Mouse (Mus musculus): ENCODE data around the gene Pam16. TPM values are rescaled to one million over a fixed set of nuclear protein-coding genes. Genes with fewer than 3 reads are reported as not detected.

Gene Pam16
- polyA plus RNA-seq, 1 experiment, result 121 TPM

DNA sequence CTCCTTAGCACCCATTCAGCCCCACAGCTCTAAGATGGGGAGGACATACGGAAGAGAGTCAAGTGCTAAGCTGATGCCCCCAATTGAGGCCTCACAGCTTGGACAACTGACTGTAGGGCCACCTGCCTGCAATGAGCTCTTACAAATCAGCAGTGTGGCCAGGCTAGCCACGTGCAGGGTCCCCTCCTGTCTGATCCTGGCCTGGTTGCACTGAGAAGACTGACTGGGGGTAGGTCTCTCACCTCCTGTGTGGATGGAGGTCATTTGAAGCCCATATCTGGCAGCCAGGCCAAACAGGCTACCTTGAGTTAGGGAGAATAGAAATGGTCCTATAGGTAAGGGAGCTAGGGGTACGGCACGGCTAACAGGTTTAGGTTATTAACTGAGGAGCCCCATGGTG is 21.1 kb upstream of the Pam16 start:
- DNase-seq (ENCODE audit: low read depth), result no peak

DNA sequence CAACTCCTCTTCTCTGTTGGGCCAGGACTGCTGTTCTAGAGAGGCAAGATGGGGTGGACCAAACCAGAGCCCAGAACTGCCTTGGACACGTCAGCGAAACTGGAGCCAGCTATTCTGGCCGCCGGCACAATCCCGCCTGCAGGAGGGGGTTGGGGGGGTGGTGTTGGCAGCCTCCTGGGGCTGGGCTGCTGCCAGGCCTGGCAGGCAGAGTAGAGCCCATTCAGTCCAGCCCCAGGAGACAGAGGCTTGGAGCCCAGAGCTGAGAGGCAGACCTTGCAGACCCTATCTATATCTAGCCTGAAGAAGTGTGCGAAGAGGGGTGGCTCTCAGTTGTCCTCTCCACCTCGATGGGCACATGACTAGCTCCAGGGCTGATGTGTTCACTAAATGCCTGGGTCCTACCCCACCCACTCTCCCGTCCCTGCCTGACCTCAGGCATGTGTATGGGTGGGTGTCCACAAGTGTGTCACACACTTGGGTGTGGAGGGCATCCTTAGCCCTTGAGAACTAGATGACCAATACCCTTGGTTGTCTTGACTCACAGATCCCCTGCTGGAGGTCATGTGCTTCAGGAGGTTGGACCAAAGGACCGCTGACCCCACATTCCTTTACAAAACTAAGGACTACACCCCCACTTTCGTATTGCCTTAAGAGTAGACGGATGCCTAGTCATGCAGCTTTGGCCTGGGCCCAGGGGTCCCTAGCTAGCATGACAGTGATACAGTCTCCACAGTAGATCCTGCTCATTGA is 19.1 kb upstream of the Pam16 start:
- peak; percentile 87 for DNase-seq (ENCODE audit: low read depth)
- TF ChIP-seq POLR2A (IDR thresholded peaks at IDR 0.05; ENCODE audit: borderline replicate concordance, extremely low read depth, insufficient read depth, insufficient read length, poor library complexity, severe bottlenecking) (no peak), CTCF (IDR thresholded peaks at IDR 0.05; ENCODE audit: borderline replicate concordance, extremely low read depth, insufficient read depth, insufficient read length) (no peak)

More for the DNA sequence above, 21.1 kb upstream of the Pam16 start:
- TF ChIP-seq CTCF (IDR thresholded peaks at IDR 0.05; ENCODE audit: borderline replicate concordance, extremely low read depth, insufficient read depth, insufficient read length) (no peak), POLR2A (IDR thresholded peaks at IDR 0.05; ENCODE audit: borderline replicate concordance, extremely low read depth, insufficient read depth, insufficient read length, poor library complexity, severe bottlenecking) (no peak)

- DNase-seq (ENCODE audit: low read depth), result no peak
- TF ChIP-seq CTCF (IDR thresholded peaks at IDR 0.05; ENCODE audit: borderline replicate concordance, extremely low read depth, insufficient read depth, insufficient read length) (no peak), POLR2A (IDR thresholded peaks at IDR 0.05; ENCODE audit: borderline replicate concordance, extremely low read depth, insufficient read depth, insufficient read length, poor library complexity, severe bottlenecking) (no peak)
Observed at GRCm38 (mm10) chr16:4642937-4643336, 18.1 kb upstream of the Pam16 start.

DNA sequence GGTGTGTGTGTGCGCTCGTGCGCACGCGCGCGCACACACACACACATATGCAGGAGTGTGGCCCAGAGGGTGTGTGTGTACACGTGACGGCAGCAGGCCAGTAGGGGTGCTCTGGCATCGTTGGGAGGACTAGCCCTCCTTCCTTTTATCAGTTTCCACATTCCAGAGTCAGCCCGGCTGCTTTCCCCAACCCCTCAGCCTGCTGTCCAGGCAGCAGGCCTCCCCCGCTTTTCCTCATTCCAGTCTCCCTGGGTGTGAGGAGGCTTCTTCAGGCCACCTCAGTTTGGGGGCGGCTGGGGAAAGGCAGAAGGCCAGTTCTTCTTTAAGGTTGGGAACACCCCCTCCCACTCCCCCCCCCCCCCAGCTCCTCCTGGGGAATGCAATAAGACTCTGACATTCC is 17.4 kb upstream of the Pam16 start:
- DNase-seq (ENCODE audit: low read depth), result peak; percentile 65

DNA sequence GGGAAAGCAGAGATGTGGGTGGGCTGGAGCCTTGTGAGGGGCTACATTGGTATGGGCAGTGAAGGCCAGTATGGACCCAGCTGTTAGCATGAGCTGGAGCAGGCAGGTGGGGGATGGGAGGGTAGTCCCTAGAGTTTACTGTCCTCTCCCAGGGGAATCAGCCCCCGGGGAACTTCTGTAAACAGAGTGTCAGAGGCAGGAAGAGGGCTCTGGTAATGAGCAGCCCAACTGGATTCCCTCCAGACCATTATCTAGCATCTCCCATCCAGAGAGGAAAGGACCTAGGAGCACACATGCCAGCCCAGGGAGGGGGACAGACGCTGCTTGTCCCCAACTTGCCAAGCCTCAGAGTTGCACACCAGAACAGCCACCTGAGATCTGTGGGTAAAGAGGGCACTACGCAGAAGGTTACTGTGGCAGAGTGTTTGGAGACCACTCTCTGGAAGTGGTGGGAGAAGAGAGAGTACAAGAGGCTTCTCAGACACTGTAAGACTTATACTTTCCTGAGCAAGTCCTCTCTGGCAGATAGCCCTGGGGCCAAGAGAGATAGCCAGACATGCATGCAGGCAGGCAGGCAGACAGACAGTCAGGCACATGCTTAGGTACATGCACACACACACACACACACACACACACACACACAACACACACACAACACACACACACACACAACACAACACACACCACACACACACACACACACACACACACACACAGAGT is 16.5 kb upstream of the Pam16 start:
- no peak for TF ChIP-seq CTCF (IDR thresholded peaks at IDR 0.05; ENCODE audit: borderline replicate concordance, extremely low read depth, insufficient read depth, insufficient read length)
- TF ChIP-seq POLR2A (IDR thresholded peaks at IDR 0.05; ENCODE audit: borderline replicate concordance, extremely low read depth, insufficient read depth, insufficient read length, poor library complexity, severe bottlenecking), result no peak
- no peak for DNase-seq (ENCODE audit: low read depth)

More for the DNA sequence above, 17.4 kb upstream of the Pam16 start:
- TF ChIP-seq POLR2A (IDR thresholded peaks at IDR 0.05; ENCODE audit: borderline replicate concordance, extremely low read depth, insufficient read depth, insufficient read length, poor library complexity, severe bottlenecking), result no peak
- no peak for TF ChIP-seq CTCF (IDR thresholded peaks at IDR 0.05; ENCODE audit: borderline replicate concordance, extremely low read depth, insufficient read depth, insufficient read length)

DNA sequence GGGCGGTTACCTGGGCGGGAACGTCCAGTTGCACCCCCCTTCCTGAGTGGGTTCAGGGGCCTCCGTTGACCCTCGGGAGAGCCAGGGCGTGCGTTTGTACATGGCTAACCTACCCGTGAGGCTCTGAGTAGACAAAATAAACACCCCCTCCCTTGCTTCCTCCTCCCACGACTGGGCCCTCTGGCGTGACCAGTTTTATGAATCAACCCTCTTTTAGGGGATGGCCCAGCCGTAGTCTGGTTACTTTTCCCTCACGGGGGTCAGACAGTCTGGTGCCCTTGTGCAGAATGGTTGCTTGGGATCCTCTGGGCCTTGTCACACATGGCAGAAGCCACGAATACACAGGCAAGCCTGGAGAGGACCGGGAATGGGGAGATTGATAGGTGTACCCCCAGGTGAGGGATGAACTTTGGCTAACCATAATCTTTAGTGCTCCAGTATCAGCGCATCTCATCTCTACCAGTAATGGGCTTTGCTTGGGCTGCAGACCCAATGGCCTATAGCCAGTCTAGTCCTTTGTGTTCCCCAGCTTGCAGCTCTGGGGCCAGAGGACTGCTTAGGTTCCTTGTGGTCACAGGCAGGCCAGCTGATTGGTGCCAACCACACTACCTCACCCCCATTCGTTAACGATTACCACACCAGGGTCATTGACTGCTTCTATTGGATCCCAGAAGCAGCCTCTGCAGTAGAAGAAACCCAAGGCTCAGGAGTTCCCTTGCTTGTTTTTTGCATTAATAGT is 15.6 kb upstream of the Pam16 start:
- DNase-seq (ENCODE audit: low read depth), result peak; percentile 26
- TF ChIP-seq POLR2A (IDR thresholded peaks at IDR 0.05; ENCODE audit: borderline replicate concordance, extremely low read depth, insufficient read depth, insufficient read length, poor library complexity, severe bottlenecking) (no peak), CTCF (IDR thresholded peaks at IDR 0.05; ENCODE audit: borderline replicate concordance, extremely low read depth, insufficient read depth, insufficient read length) (no peak)

DNA sequence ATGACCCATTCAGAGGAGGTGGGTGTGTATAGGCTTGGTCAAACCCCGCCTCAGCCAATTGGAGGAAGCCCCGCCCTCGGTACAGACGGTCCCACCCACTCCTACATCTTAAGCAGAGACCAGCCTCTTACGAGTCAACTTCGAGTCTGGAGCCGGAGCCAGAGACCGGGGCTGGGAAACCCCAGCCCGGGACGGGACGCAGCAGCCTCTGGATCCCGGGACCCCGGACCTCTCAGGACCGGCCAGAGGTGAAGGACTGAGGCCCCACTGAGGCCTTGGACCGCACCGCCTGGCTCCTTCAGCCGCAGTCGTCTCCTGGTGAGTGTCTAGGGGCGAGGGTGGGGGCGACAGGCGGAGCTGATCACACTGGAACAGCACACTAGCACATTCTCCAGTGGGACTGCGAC is 15.0 kb upstream of the Pam16 start, which contains the start of the genes Vasn and Dnaja3:
Gene Vasn (plus strand): TSS at position 111 of the 407 bp plus-strand sequence.
Gene Dnaja3 (plus strand): TSS at position 159 of the 407 bp plus-strand sequence.
- TF ChIP-seq CTCF (IDR thresholded peaks at IDR 0.05; ENCODE audit: borderline replicate concordance, extremely low read depth, insufficient read depth, insufficient read length) (no peak), POLR2A (IDR thresholded peaks at IDR 0.05; ENCODE audit: borderline replicate concordance, extremely low read depth, insufficient read depth, insufficient read length, poor library complexity, severe bottlenecking) (no peak)
- DNase-seq (ENCODE audit: low read depth), result peak; percentile 91

GRCm38 (mm10) chr16:4638891-4639390 is 14.2 kb upstream of the Pam16 start:
- DNase-seq (ENCODE audit: low read depth), result no peak
- TF ChIP-seq CTCF (IDR thresholded peaks at IDR 0.05; ENCODE audit: borderline replicate concordance, extremely low read depth, insufficient read depth, insufficient read length) (no peak), POLR2A (IDR thresholded peaks at IDR 0.05; ENCODE audit: borderline replicate concordance, extremely low read depth, insufficient read depth, insufficient read length, poor library complexity, severe bottlenecking) (no peak)

- no peak for TF ChIP-seq POLR2A (IDR thresholded peaks at IDR 0.05; ENCODE audit: borderline replicate concordance, extremely low read depth, insufficient read depth, insufficient read length, poor library complexity, severe bottlenecking)
- no peak for TF ChIP-seq CTCF (IDR thresholded peaks at IDR 0.05; ENCODE audit: borderline replicate concordance, extremely low read depth, insufficient read depth, insufficient read length)
- DNase-seq (ENCODE audit: low read depth), result no peak
Observed at GRCm38 (mm10) chr16:4635760-4636159, 11.0 kb upstream of the Pam16 start.

GRCm38 (mm10) chr16:4634681-4635080 is 9.9 kb upstream of the Pam16 start:
- DNase-seq (ENCODE audit: low read depth), result no peak
- TF ChIP-seq CTCF (IDR thresholded peaks at IDR 0.05; ENCODE audit: borderline replicate concordance, extremely low read depth, insufficient read depth, insufficient read length), result no peak
- TF ChIP-seq POLR2A (IDR thresholded peaks at IDR 0.05; ENCODE audit: borderline replicate concordance, extremely low read depth, insufficient read depth, insufficient read length, poor library complexity, severe bottlenecking), result no peak

DNA sequence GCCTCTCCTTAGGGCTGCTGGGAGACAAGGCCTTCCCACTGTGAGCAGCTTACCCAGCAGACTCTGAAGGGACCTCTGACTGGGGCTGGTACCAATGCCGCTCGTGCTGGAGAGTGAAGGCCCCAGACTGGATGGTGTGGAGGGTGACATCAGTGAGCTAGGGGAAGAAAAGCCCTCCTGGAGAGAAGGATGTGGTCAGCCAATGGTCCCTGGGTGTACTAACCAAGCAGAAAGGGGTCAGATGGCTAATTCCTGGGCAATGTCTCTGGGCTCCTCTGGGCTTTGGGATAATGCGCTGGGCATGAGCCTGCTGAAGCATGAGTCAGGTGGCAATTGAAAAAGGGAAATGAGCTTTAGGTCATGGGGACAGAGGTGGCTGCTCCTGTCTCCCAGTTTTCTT is 8.9 kb upstream of the Pam16 start:
- DNase-seq (ENCODE audit: low read depth), result no peak
- TF ChIP-seq POLR2A (IDR thresholded peaks at IDR 0.05; ENCODE audit: borderline replicate concordance, extremely low read depth, insufficient read depth, insufficient read length, poor library complexity, severe bottlenecking) (no peak), CTCF (IDR thresholded peaks at IDR 0.05; ENCODE audit: borderline replicate concordance, extremely low read depth, insufficient read depth, insufficient read length) (no peak)
